Mouse (Mus musculus) ovary, postnatal 14 days (tissue): ENCODE data around the gene Pcsk5.

Experiments
- DNase-seq: peaks from one replicate; pipeline ENCODE4 v3.0.0; 2022; ENCODE audit warnings: low spot score

The Pcsk5 gene

DNA sequence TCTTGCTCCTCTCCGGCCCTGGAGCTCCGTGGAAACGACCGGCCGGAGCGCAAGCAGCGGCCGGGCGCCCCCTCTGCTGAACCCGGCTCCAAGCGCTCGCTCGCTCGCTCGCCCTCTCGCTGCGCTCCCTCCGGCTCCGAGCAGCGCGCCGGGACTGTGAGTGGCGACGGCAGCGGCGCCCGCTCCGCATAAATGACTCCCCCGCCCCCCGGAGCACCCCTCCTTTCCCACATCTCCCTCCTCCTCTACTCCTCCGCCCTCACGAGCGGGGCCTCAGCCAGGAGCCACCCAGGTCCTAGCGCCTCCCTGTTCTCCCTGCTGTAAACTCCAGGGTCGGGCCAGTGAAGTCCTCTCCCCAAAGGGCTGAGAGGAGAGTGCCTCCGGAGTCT is at the start of gene Pcsk5:
Pcsk5 (minus strand) TSS at position 162 of the 389 bp plus-strand sequence.
- DNase-seq, result peak; percentile 79

- DNase-seq, result no peak
Observed at GRCm38 (mm10) chr19:17875804-17876203, 38.4 kb upstream of the Pcsk5 start.

DNA sequence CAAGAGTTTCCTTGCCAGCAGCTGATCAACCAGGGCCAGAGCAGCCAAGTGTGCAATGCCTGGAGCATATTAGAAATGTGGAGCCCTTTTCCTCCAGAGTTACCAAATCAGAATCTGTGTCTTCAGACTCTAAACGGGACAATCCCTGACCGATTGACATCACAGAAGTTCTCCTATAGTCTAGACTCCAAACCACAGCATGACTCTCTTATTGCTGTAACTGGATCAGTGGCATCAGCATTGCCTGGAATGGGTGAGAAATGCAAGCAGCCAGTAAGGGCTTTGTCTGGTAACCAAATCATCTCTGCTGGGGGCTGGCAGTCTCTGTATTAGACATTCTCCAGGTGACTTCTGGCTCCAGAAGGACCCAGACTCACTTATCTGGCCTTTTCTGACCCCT is 37.0 kb upstream of the Pcsk5 start:
- no peak for DNase-seq

GRCm38 (mm10) chr19:17873755-17874154 is 36.3 kb upstream of the Pcsk5 start:
- DNase-seq, result no peak

DNA sequence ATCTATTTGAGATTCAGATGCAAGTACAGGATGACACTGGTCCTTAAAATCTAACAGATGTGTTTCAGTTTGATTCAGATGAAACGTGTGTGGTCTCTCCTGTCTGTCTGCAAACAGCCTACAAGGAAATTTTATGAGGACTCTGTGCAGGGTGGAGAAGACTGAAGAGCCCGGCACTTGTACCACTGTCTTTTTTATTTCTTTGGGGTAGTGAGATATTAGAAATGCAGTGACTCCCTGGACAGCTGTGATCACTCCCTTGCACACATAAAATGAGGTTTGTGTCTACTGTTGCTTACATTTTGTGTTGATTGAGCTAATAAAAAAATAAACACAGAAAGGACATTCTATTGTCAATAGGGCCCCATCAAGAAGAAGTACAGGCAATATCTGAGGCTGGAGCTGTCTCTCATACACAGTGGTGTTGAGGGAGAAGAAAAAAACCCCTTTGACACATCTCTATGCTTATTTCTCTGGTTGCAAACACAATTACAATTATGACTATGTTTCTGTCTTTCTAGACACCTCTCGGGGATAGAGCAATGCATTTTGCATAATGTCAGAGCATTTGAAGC is 29.0 kb upstream of the Pcsk5 start:
- DNase-seq, result no peak

- no peak for DNase-seq
Observed at GRCm38 (mm10) chr19:17860351-17861014, 23.1 kb upstream of the Pcsk5 start.

GRCm38 (mm10) chr19:17856741-17857140 is 19.3 kb upstream of the Pcsk5 start:
- no peak for DNase-seq

DNA sequence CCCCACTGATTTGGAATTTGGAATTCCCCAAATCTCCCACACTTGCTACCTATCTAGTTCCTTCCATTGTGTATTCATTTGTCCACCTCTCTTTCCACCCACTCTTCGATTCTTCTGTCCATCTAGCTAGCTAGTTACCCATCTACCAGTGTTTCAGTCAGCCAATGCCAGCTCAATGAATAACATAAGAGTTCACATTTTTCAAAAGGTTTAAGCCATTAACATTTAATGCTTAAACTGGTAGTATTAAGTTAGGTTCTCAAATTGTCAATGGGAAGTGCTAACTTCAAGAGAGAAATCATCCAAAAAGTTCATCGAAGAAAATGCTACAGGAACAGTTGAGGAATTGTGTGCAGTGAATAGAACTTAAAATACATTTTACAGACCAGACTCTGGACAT is 11.0 kb upstream of the Pcsk5 start:
- no peak for DNase-seq

DNA sequence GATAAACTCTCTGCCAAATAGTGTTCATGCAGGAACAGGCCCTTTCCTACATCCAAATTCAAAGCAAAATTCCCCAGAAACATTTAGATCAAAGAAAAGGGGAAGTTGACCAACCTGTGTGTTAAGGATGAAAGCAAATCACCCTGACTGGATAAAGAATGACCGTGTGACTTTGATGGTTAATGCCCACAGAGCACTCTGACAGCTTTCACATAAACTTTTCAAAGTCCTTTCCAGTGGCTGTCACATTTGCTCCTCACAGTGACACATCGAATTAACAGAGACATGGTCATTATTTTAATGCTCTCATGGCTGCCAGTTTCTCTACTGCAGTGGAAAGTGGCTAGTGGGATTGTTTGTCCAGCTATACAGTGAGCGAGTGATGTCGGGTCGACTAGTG is 8.5 kb upstream of the Pcsk5 start:
- no peak for DNase-seq

DNA sequence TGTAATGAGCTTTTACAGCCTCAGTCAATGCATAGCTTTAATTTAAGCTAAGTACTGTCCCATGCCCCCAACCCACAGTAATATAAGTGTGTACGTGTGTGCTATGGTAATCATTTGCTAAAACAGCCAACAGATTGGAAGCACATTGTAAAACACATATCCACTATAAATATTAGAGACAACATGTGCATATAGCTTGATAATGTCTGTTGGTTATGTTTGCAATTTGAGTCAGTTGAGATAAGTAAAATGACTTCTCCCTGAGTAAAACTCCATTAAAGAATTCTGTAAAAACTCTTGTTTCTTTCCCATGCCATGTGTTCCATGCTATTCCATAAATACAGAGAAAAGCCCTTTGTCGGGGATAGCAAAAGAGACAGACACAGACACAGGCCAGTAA is 4.2 kb upstream of the Pcsk5 start:
- DNase-seq, result no peak

DNA sequence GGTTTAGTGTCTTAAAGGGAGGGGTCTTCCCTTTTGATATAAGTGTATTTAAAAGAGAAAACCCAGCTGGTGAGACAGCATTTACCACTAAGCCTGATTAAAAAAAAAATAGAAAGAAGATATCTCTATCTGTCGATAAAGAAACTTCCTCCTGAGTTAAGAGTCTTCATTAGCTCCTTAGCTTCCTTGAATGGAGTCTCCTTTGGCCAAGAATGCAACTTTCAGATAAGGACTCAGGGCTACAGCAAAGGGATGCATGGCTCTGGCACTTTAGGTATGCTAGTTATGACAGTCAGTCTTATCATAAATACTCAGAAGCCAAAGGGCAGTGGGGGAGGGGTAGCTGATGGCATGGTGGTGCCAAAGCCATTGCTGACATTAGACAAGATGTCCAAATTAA is 2.4 kb upstream of the Pcsk5 start:
- DNase-seq, result no peak

- DNase-seq, result peak; percentile 40
Observed at GRCm38 (mm10) chr19:17836566-17837470, 614 bp downstream of the Pcsk5 start.

- DNase-seq, result peak; percentile 25
Observed at GRCm38 (mm10) chr19:17835681-17836565, 1.5 kb downstream of the Pcsk5 start.

GRCm38 (mm10) chr19:17834894-17835293 is 2.5 kb downstream of the Pcsk5 start:
- no peak for DNase-seq

DNA sequence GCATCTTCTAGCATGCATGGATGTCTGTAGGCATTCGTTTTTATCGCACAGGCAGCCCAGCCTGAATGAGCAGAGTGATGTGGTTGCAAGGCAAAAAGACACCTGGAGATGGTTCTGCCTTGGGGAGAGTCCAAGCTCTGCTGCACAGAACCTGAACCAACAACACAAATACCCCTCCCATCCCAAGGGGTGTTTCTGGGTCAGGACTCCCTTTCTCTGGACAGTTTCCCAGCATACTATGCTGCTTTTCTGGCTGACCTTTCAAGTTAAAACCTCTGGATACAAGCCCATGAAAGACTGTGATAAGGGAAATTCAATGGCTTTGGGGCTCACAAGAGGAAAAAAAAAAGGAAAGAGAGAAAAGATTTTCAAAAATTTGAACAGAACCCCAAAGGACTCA is 6.1 kb downstream of the Pcsk5 start:
- no peak for DNase-seq

DNA sequence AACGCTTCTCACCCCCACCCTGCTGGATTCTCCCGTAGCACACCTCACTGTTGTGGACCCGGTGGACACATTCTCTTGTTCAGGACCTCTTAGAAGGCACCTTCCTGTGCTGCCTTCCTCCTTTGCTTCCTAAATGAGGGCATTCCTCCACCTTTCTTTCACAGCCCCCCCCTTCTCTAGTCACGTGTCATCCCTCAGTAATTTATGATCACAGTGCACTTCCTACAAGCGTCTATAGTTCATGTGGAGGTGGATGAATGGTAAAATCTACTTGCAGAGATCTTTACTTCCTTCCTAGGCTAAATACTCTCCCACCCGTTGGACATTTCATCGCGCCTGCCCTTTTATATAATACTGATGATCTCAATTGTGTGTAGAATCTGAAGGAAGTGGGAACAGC is 9.0 kb downstream of the Pcsk5 start:
- DNase-seq, result no peak

- no peak for DNase-seq
Observed at GRCm38 (mm10) chr19:17826694-17827093, 10.7 kb downstream of the Pcsk5 start.

DNA sequence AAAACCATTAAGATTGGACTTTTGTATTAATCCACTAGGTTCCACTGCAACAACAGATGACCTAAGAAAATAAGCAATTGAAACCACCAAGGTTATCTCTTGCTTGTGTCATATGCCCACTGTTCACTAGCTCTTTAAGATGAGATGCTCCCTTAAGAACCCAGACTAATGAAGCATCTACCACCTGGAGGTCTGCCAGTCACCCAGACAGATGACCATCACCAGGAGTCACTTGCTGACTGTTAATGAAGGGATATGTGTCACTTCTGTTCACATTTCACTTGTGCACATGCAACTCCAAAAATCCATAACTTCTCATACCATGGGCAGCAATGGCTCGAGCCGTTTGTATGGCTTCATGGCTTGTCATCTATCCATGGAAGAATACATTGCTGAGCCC is 17.4 kb downstream of the Pcsk5 start:
- DNase-seq, result no peak

DNA sequence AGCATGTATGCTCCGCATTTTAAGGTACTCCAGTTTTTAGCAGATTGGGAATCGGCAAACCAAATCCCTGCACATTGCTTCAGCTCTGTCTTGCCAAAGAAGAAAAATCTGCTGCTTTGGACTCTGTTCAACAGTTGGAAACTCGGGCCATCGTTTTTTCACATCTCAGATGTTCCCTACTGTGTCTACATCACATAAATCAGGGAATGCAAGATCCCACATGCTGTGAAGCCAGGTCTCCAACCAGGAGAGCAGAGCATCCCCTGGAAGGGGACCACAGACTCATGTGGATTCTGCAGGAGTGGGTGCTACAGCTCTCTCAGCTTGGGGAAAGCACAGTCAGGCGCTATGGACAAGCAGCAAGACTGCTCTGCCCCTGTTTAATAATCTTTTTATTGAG is 18.4 kb downstream of the Pcsk5 start:
- DNase-seq, result no peak

- no peak for DNase-seq
Observed at GRCm38 (mm10) chr19:17815062-17815461, 22.4 kb downstream of the Pcsk5 start.

DNA sequence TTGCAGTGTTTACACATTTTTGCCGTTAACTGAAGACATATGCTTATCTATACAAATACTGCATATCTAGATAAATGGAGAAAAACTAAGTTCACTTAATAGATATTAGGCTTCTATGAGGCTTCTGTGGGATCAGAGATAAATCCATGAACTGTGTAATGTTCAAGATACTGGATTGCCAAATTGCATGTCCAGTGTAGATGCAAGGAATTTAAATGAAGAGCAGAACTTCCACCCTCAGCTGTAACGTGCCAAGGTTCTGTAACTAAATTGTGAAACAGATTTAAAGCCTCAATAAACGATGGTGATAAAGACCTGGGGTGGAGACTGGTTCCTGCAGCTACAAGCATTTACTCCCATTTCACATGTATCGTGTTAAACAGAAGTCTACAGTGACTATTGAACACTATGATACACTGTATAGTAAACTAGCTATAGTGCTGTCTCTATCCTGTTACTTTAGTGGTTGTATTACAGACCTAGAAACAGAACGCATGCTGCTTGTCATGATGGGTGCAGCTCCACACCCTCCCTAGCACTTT is 23.9 kb downstream of the Pcsk5 start:
- no peak for DNase-seq

GRCm38 (mm10) chr19:17812661-17813060 is 24.8 kb downstream of the Pcsk5 start:
- DNase-seq, result no peak
